Mouse (Mus musculus): ENCODE measurements around the gene Zfp319. TPM values are rescaled to one million over a fixed set of nuclear protein-coding genes. Genes with fewer than 3 reads are reported as not detected.

The Zfp319 gene
- polyA plus RNA-seq, 1 experiment from 2014 or later = 11.1 TPM

Other genes starting within 250 kb of the Zfp319 start
- 4.1 and 5.2 TPM in 2 replicates for gene Kifc3, start 129.1 kb downstream of the Zfp319 start, polyA plus RNA-seq (2016; fragmentation: Nextera tagmentation; extraction: Ambion mirVana)
- gene Cngb1, start 25.4 kb downstream of the Zfp319 start, polyA plus RNA-seq (2016; fragmentation: Nextera tagmentation; extraction: Ambion mirVana) = 0.17 TPM in 1 of 2 replicates, not detected in the other
- 0.37 TPM in 1 of 2 replicates, not detected in the other for gene Tepp, start 21.4 kb downstream of the Zfp319 start, polyA plus RNA-seq (2016; fragmentation: Nextera tagmentation; extraction: Ambion mirVana)
- 47.7 and 50.1 TPM in 2 replicates for gene Usb1, start 334 bp upstream of the Zfp319 start, polyA plus RNA-seq (2016; fragmentation: Nextera tagmentation; extraction: Ambion mirVana)
- 12.8 and 14.8 TPM in 2 replicates for gene Mmp15, start 20.3 kb upstream of the Zfp319 start, polyA plus RNA-seq (2016; fragmentation: Nextera tagmentation; extraction: Ambion mirVana)
- gene Cfap20, start 102.9 kb upstream of the Zfp319 start, polyA plus RNA-seq (2016; fragmentation: Nextera tagmentation; extraction: Ambion mirVana) = 145 and 150 TPM in 2 replicates
- gene Csnk2a2, start 158.1 kb upstream of the Zfp319 start, polyA plus RNA-seq (2016; fragmentation: Nextera tagmentation; extraction: Ambion mirVana) = 10.8 and 11.1 TPM in 2 replicates
- 0.09 and 0.20 TPM in 2 replicates for gene Ccdc113, start 202.1 kb upstream of the Zfp319 start, polyA plus RNA-seq (2016; fragmentation: Nextera tagmentation; extraction: Ambion mirVana)
- not detected in 2 replicates for gene Prss54, start 244.4 kb upstream of the Zfp319 start, polyA plus RNA-seq (2016; fragmentation: Nextera tagmentation; extraction: Ambion mirVana)

All from midbrain, embryonic 10.5 days (tissue).